Mouse (Mus musculus) adrenal gland, postnatal 10 days (tissue): ENCODE measurements around the gene Sae1. TPM values are rescaled to one million over a fixed set of nuclear protein-coding genes. Genes with fewer than 3 reads are reported as not detected.

Experiments used
- DNase-seq: peaks from one replicate; pipeline ENCODE4 v3.0.0; 2021; ENCODE audit warnings: mixed read lengths
- total RNA-seq, 2 experiments: library from RNA; stranded (reverse); gene quantifications; 2 replicates each; pipeline ENCODE4 v1.2.3; 2021

Gene Sae1
- total RNA-seq, 2 experiments from 2014 or later, result 60.8 to 64.0 TPM

GRCm38 (mm10) chr7:16357602-16358001 lies 30.0 kb downstream of the Sae1 start:
- DNase-seq, result no peak

GRCm38 (mm10) chr7:16355854-16356594 lies 31.6 kb downstream of the Sae1 start:
- DNase-seq, result no peak

DNA sequence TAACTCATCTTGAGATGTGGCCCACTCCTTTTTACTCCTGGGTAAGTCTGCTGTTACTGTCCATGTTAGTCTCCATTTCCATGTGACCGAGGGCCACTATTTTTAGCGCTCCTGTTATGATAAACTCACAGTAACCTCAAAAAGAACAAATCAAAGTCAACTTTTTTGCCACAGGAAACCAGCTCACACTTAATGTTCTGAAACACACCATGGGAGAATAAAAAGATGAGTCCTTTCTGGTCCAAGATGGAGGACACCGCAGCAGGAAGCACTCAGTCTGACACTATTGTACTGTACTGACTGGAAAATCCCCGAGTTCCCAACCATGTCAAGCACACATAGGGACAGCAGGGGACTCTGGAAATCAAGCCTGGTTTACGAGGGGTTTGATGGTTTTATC lies 37.6 kb downstream of the Sae1 start:
- DNase-seq, result no peak

DNA sequence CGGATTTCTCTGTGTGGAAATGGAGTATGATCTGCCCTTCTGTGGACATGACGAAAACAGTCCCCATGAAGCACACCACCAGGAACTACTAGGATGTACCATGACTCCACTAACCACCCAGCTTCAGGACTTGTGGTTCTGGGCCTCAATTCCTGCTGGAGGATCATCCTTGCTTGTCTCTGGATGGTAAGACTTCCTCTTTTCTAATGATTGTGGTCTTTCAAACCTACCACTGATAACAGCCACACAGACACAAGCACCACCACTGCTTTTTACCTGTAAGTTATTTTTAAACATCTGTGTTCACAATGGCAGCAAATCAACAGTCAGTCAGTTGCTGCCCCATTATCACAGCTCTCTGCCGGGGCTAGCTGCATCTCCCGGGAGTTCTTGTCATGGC lies 42.3 kb downstream of the Sae1 start:
- DNase-seq, result no peak

- no peak for DNase-seq
These were observed 43.0 kb downstream of the Sae1 start for GRCm38 (mm10) chr7:16344598-16344997.

DNA sequence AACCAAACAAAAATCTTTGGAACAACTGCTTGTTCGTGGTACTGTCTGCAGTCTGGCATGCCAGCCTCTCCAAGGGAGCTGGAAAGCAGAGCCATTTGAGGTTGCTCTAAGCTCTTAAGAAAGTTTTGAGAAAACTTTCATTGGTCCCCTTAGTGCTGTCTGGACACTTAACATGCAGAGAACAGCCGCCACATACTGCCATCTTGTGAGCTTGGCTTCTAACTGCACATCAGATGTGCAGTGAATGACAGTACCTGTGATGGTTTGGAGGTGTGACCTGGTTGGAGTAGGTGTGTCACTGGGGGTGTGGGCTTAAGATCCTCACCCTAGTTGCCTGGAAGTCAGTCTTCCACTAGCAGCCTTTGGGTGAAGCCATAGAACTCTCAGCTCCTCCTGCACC lies 49.9 kb downstream of the Sae1 start:
- DNase-seq, result no peak

GRCm38 (mm10) chr7:16329146-16329545 lies 58.5 kb downstream of the Sae1 start:
- DNase-seq, result no peak

DNA sequence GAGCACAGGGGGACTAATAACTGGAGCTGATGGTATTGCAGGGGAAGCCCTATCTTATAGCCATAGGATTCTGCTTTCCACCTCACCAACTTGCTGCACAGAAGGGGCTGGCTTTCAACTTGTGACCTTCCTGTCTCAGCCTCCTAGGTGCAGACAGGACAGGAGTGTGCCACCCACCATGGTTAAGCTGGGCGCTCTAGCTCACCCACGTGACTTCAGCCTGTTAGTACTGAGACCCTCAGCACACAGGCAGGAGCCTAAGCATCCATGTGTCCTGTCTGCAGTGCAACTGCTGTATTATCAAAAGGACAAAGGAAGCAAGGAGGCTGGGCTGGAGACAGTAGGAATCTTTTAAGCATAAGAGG lies 61.0 kb downstream of the Sae1 start:
- no peak for DNase-seq

- DNase-seq, result peak; percentile 77
These were observed 61.5 kb downstream of the Sae1 start for GRCm38 (mm10) chr7:16325920-16326606.

DNA sequence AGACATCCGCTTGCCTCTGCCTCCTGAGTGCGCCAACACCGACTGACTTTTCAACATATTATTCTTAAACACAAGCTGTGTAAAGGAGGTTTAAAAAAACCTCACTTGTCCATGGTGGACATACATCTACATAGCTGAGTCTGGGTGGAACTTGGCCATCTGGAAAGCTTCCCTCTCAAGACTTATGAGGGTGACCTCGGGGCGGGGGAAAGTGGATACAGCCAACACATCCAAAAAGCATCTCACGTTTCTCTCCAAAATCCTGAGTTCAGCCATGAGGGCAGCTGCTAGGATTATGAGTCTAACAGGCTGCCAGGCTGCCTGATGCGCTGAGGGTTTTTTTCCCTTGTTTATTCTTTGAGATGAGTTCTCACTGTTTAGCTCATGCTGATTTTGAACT lies 62.9 kb downstream of the Sae1 start:
- DNase-seq, result no peak

DNA sequence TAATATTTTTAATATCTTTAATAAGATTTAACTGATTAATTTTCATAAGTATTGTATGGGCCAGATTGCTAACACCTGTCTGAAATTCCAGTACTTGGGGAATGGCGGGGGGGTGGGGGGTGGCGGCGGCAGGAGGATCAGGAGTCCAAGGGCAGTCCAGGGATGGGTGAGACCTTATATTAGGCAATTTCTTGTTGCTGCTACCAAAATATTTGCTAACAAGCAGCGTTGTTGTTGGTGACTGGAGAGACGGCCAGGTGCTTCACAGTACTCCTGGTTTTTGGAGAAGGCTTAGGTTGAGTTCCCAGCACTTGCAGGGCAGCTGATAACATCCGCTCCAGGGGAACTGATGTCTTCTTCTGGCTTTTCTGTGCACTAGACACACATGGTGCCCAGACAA lies 67.1 kb downstream of the Sae1 start:
- DNase-seq, result no peak

GRCm38 (mm10) chr7:16319216-16319615 lies 68.4 kb downstream of the Sae1 start:
- no peak for DNase-seq

- no peak for DNase-seq
These were observed 70.5 kb downstream of the Sae1 start for GRCm38 (mm10) chr7:16317094-16317493.

GRCm38 (mm10) chr7:16315222-16315759 lies 72.3 kb downstream of the Sae1 start:
- no peak for DNase-seq

GRCm38 (mm10) chr7:16314221-16314775 lies 73.3 kb downstream of the Sae1 start:
- no peak for DNase-seq

DNA sequence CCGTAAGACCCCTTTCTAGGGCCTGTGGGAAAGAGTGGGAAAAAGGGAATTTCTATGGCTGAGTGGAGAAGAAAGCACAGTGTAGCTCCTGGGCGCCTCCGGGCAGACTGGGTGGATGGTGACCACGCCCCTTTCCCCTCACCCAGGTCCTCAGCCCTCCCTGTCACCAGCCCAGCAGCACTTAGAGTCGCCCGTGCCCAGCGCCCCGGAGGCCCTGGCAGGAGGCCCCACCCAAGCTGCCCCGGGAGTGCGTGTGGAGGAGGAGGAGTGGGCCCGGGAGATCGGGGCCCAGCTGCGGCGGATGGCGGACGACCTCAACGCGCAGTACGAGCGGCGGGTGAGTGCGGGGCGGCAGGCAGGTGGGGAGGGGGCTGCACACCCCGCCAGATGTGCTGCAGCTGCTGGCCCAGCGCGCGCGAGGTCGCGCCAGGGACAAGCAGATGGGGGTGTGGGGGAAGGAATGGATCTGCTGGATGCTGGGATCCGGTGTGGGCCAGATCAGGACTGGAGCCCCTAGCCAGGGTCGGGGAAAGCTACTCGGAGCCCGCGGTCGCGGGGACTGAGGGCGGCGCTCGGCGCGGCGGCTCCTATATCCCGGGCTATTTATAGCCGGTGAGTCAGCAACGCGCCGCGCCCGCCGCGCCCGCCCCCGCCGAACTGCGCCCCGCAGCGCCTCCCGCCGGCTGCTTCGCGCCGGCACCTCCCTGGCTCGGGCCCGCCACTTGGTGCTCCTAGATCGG lies 74.0 kb downstream of the Sae1 start:
- peak; percentile 92 for DNase-seq

- peak; percentile 85 for DNase-seq
These were observed 74.8 kb downstream of the Sae1 start for GRCm38 (mm10) chr7:16312672-16313311.

DNA sequence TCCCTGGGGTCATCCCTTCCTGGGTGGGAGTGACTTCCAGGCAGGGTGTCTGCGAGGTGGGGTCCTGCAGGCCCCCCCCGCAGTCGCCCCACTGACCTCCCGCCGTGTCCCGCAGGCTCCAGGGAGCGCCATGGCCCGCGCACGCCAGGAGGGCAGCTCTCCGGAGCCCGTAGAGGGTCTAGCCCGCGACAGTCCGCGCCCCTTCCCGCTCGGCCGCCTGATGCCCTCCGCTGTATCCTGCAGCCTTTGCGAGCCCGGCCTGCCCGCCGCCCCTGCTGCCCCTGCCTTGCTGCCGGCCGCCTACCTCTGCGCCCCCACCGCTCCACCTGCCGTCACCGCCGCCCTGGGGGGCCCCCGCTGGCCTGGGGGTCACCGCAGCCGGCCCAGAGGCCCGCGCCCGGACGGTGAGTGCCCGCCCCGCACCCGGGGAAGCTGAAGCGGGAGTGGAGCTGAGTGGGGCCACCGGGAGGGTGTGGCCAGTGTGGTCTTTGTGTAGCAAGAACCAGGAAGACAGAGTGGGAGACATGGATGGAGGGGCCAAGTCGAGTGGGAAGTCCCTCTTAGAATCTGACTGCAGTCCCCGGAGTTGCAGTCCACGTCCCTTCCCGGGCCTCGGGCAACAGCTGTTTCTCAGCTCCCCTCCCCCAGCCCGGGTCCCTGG lies 75.5 kb downstream of the Sae1 start:
- peak; percentile 61 for DNase-seq

DNA sequence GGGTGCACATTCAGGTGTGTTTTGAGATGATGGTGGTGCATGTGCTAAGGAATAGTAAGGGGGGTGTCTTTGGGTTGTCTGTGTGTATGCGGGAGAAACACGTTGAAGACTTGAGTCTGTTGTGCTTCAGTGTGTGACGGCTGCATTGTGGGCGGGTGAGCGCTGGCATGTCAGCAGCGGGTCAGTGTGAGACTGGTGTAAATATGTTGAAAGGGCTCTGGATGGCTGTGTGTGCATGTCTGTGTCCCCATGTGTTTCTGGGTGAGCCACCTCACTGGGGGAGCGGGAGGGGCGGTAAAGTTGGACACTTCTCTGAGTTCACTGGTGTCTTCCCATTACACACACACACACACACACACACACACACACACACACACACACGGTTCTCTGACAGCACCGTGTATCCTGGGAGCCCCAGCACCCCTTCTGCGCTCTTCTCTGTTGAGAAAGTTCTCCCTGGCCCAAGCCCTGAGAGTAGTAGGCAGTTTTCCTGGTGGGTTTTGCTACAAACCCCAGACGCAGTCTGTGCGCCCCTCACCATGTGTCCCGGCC lies 76.1 kb downstream of the Sae1 start:
- peak; percentile 33 for DNase-seq

- peak; percentile 61 for DNase-seq
These were observed 76.8 kb downstream of the Sae1 start for GRCm38 (mm10) chr7:16310521-16311452.
